Mouse (Mus musculus) heart, postnatal 0 days (tissue): ENCODE data around the gene Ctrc.

Experiments
- CTCF ChIP-seq: IDR thresholded peaks from 2 replicates; pipeline ENCODE4 v1.5.1; 2016; ENCODE audit warnings: antibody characterized with exemption, control low read depth, low read depth
- EP300 ChIP-seq: IDR thresholded peaks from 2 replicates; pipeline ENCODE4 v1.6.1; 2016; ENCODE audit warnings: antibody characterized with exemption, low read depth

- TF ChIP-seq CTCF: no peak
- no peak for TF ChIP-seq EP300
These were observed 49.2 kb downstream of the Ctrc start for GRCm38 (mm10) chr4:141796954-141797353.
